Mouse (Mus musculus) embryonic facial prominence, embryonic 11.5 days (tissue): ENCODE data around the gene Cacna1d. TPM values are rescaled to one million over a fixed set of nuclear protein-coding genes. Genes with fewer than 3 reads are reported as not detected.
A peak's percentile ranks its signal among the peaks of the same experiment; 100 is the strongest.

Experiments used
- ATAC-seq: fragments of 200-750 bp; cut with Nextera tagmentation; replicated peaks from 2 replicates; pipeline ENCODE4 v1.8.0; 2017; ENCODE audit warnings: low read depth; ENCODE audit not compliant: insufficient number of reproducible peaks, low FRiP score, low TSS enrichment
- DNase-seq: peaks from one replicate; pipeline ENCODE4 v3.0.0-alpha.2; 2015; ENCODE audit warnings: low spot score
- H3K27ac ChIP-seq: fragments of 300-500 bp; sonication (generic); replicated peaks from 2 replicates; pipeline ENCODE4 v1.5.1; 2014; ENCODE audit warnings: mild to moderate bottlenecking, low read depth, low read length, control low read depth
- H3K27me3 ChIP-seq: fragments of 300-500 bp; sonication (generic); 2 replicates; pipeline ENCODE4 v1.6.1; 2014; ENCODE audit warnings: mild to moderate bottlenecking, low read length, moderate library complexity, mixed read lengths; ENCODE audit not compliant: control insufficient read depth, insufficient read depth
- H3K36me3 ChIP-seq: fragments of 300-500 bp; sonication (generic); replicated peaks from 2 replicates; pipeline ENCODE4 v1.6.1; 2014; ENCODE audit warnings: low read depth, mild to moderate bottlenecking, low read length, moderate library complexity, mixed read lengths; ENCODE audit not compliant: control insufficient read depth, insufficient read depth
- H3K4me1 ChIP-seq: fragments of 300-500 bp; sonication (generic); 2 replicates; pipeline ENCODE4 v1.6.1; 2014; ENCODE audit warnings: low read length, mixed read lengths; ENCODE audit not compliant: control insufficient read depth, insufficient read depth
- H3K4me2 ChIP-seq: fragments of 300-500 bp; sonication (generic); 2 replicates; pipeline ENCODE4 v1.6.1; 2014; ENCODE audit warnings: low read depth, mild to moderate bottlenecking, control low read depth, low read length, moderate library complexity
- H3K4me3 ChIP-seq: fragments of 300-500 bp; sonication (generic); 2 replicates; pipeline ENCODE4 v1.5.1; 2014; ENCODE audit warnings: low read depth, low read length, control low read depth
- H3K9ac ChIP-seq: fragments of 300-500 bp; sonication (generic); replicated peaks from 2 replicates; pipeline ENCODE4 v1.6.1; 2014; ENCODE audit warnings: mild to moderate bottlenecking, control low read depth, low read length
- H3K9me3 ChIP-seq: fragments of 300-500 bp; sonication (generic); replicated peaks from 2 replicates; pipeline ENCODE4 v1.6.1; 2016; ENCODE audit warnings: mild to moderate bottlenecking, low read length, inconsistent platforms, mixed read lengths; ENCODE audit not compliant: control insufficient read depth
- WGBS: fragments of 180-500 bp; shearing (Covaris S2); extraction: QIAGEN DNeasy Blood & Tissue Kit; methylation state at CpG from one replicate; pipeline ENCODE4 v1.1.7; 2014; 5-methylcytosine and 5-hydroxymethylcytosine counted together
- polyA plus RNA-seq: library from polyadenylated mRNA; unstranded; fragments of >200 nt; fragmentation: Nextera tagmentation; extraction: Ambion mirVana; gene quantifications from 2 replicates; pipeline ENCODE4 v1.2.1, GENCODE M21; 2014

The Cacna1d gene
- polyA plus RNA-seq, 1 experiment from 2014 or later = 0.88 TPM

DNA sequence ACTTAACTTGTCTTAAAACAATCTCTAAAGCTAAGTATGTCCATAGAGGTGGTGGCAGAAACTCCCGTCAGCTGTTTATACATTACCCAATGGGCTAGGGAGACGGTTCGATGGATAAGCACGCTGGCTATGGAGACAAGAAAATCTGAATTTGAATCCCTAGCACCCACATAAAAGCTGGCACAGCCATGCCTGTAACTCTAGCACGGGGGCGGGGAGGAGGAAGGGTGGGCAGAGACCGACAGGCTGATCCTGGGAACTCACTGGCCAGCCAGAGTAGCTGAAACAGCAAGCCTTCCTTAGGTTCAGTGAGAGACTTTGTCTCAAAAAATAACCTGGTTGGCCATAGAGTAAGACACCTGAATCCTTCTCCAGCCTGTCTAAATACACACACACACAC, 33.8 kb downstream of the Cacna1d start:
- H3K9ac ChIP-seq = no peak overlapping the region
- 65% methylated on average over 7 of the region's 7 CpGs for WGBS
- H3K4me3 ChIP-seq = no peak overlapping the region
- no peak overlapping the region for H3K4me2 ChIP-seq
- DNase-seq = no peak
- no peaks in the 10 kb centered on the region for H3K36me3 ChIP-seq
- H3K9me3 ChIP-seq = no peaks in the 10 kb centered on the region
- H3K27me3 ChIP-seq = no peaks in the 10 kb centered on the region
- H3K27ac ChIP-seq = no peak overlapping the region
- no peaks in the 10 kb centered on the region for H3K4me1 ChIP-seq
- ATAC-seq = no peak

DNA sequence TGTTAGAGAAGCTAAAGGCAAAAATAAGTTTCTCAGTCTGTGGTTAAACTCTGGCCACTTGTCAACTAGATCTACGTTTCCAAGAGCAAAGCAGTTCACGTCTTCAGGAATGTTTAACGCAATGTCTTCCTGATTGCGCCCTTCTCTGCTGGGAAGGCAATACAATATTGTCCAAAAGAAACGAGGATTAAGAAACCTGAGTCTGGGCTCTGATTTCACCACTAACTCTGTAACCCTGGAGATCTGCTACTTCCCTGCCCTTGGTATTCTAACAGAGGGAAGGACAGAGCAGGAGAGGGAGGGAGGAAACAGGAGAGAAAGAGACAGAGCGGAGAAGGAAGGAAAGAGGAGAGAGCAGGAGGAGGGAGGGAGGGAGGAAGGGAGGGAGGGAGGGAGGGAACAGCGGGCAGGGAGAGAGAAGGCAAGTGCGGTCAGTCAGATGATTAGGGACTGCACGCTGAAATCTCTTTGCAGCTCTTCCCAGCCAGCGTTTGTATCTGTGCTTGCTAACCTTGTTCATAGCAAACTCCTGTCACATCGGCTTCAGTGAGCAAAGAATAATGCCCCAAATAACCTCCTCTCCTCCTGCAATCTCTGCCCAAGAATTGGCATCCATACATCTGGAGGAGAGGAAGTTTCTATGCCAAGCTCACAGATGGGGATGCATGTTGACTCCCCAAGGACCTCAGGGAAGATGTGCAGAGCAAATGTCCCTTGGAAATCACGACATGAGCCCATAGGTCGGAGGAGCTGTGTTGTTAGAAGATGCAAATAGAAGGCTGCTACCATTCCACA, 35.3 kb downstream of the Cacna1d start:
- no peaks in the 10 kb centered on the region for H3K4me1 ChIP-seq
- no peaks in the 10 kb centered on the region for H3K9me3 ChIP-seq
- no peak overlapping the region for H3K27ac ChIP-seq
- H3K4me2 ChIP-seq = peak overlapping the region; percentile 21; the same call in 1 of the 2 replicates
- WGBS = 16% methylated on average over 13 of the region's 13 CpGs
- no peaks in the 10 kb centered on the region for H3K27me3 ChIP-seq
- H3K9ac ChIP-seq = no peak overlapping the region
- H3K36me3 ChIP-seq = no peaks in the 10 kb centered on the region
- ATAC-seq = no peak
- no peak for DNase-seq
- H3K4me3 ChIP-seq = no peak overlapping the region

- 80% methylated on average over 3 of the region's 3 CpGs for WGBS
- no peaks in the 10 kb centered on the region for H3K36me3 ChIP-seq
- ATAC-seq = no peak
These were observed 51.3 kb downstream of the Cacna1d start for GRCm38 (mm10) chr14:30439915-30440314.

GRCm38 (mm10) chr14:30435316-30435715, 55.9 kb downstream of the Cacna1d start:
- H3K4me3 ChIP-seq = no peak overlapping the region
- H3K27me3 ChIP-seq = no peaks in the 10 kb centered on the region
- no peak overlapping the region for H3K4me2 ChIP-seq
- H3K9ac ChIP-seq = no peak overlapping the region
- DNase-seq (no peak), ATAC-seq (no peak)
- 92% methylated on average over 5 of the region's 5 CpGs for WGBS
- H3K9me3 ChIP-seq = no peaks in the 10 kb centered on the region
- H3K27ac ChIP-seq = no peak overlapping the region
- no peaks in the 10 kb centered on the region for H3K36me3 ChIP-seq
- no peaks in the 10 kb centered on the region for H3K4me1 ChIP-seq

More at GRCm38 (mm10) chr14:30439915-30440314, 51.3 kb downstream of the Cacna1d start:
- Histone ChIP-seq H3K27ac (no peak overlapping the region), H3K4me1 (no peaks in the 10 kb centered on the region), H3K4me2 (no peak overlapping the region), H3K9ac (no peak overlapping the region), H3K27me3 (no peaks in the 10 kb centered on the region), H3K4me3 (no peak overlapping the region), H3K9me3 (no peaks in the 10 kb centered on the region)
- DNase-seq = no peak

DNA sequence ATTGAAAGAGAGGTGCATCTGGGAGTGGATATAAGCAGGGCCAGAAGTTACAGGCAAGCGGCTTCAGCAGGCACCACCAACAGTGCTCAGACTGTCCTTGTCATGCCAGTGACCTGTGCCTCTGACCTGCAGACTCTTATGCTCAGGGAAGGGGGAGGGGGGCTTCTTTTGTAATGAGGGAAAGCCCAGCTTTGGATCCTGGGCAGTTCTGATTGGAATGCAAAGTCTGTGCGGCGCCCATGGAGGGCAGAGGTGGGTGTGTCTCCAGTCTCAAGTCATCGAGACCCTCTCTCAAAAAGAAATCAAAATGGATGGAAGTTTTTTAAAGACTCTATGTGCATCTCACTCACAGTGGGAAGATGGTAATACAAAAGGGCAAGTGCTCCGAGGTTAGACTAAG, 60.8 kb downstream of the Cacna1d start:
- DNase-seq (no peak), ATAC-seq (no peak)
- Histone ChIP-seq H3K4me3 (no peak overlapping the region), H3K4me2 (no peak overlapping the region), H3K9ac (no peak overlapping the region), H3K9me3 (no peaks in the 10 kb centered on the region), H3K36me3 (no peaks in the 10 kb centered on the region), H3K27me3 (no peaks in the 10 kb centered on the region), H3K4me1 (no peaks in the 10 kb centered on the region), H3K27ac (no peak overlapping the region)
- WGBS = 69% methylated on average over 5 of the region's 5 CpGs

GRCm38 (mm10) chr14:30430026-30430425, 61.2 kb downstream of the Cacna1d start:
- Histone ChIP-seq H3K9ac (no peak overlapping the region), H3K27ac (no peak overlapping the region), H3K4me3 (no peak overlapping the region), H3K9me3 (no peaks in the 10 kb centered on the region), H3K27me3 (no peaks in the 10 kb centered on the region), H3K4me2 (no peak overlapping the region), H3K4me1 (no peaks in the 10 kb centered on the region), H3K36me3 (no peaks in the 10 kb centered on the region)
- DNase-seq = no peak
- 86% methylated on average over 9 of the region's 9 CpGs for WGBS
- no peak for ATAC-seq

DNA sequence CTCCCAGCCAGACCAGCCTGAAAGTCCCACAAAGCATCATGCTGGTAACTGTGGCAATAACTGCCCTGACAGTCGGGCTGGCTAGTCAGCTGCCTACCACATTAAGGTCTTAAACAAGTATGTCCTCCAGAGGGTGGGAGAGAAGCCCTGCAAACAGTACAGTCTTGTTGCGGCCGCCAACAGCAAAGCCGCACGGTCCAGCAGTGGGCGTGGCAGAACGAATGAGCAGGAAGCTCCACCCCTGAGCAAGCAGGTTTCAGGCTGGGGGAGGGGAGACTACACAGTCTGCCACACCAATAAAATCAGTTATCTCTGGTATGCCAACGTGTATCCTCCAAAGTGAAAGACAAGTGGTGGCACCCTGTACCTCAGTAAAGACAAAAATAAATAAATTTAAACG, 61.6 kb downstream of the Cacna1d start:
- H3K4me3 ChIP-seq = no peak overlapping the region
- ATAC-seq (no peak), DNase-seq (peak; percentile 10)
- no peak overlapping the region for H3K9ac ChIP-seq
- H3K27ac ChIP-seq = no peak overlapping the region
- H3K4me2 ChIP-seq = no peak overlapping the region
- no peaks in the 10 kb centered on the region for H3K4me1 ChIP-seq
- WGBS = 71% methylated on average over 9 of the region's 9 CpGs
- no peaks in the 10 kb centered on the region for H3K27me3 ChIP-seq
- no peaks in the 10 kb centered on the region for H3K9me3 ChIP-seq
- no peaks in the 10 kb centered on the region for H3K36me3 ChIP-seq

DNA sequence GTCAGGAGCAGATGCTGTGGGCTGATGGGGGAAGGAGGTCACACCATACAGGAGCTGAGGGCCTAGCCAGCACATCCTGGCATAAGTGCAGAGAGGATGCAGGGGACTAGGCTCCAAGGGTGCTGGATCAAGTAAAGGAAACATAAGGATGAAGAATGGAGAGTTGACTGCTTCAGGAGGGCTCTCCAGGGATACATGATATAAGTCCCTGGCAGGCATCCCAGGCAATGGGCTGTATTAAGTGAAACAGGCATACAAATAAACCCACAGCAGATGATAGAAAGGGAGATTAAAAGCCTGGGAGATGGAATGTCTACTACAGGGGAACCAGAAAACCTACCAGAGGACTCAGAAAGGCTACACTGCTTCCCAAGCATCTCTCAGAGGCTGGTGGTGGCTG, 62.5 kb downstream of the Cacna1d start:
- ATAC-seq (no peak), DNase-seq (no peak)
- H3K36me3 ChIP-seq = no peaks in the 10 kb centered on the region
- H3K4me3 ChIP-seq = no peak overlapping the region
- H3K4me2 ChIP-seq = no peak overlapping the region
- no peaks in the 10 kb centered on the region for H3K4me1 ChIP-seq
- no peaks in the 10 kb centered on the region for H3K27me3 ChIP-seq
- H3K9ac ChIP-seq = no peak overlapping the region
- no peaks in the 10 kb centered on the region for H3K9me3 ChIP-seq
- H3K27ac ChIP-seq = no peak overlapping the region
